Mouse (Mus musculus): ENCODE results near the gene AW822073.
"Not testable (repeated sequence)": the region's sequence is repeated elsewhere in the genome, so short reads cannot be mapped to it uniquely, and the experiment has no call there.

AW822073 gene

DNA sequence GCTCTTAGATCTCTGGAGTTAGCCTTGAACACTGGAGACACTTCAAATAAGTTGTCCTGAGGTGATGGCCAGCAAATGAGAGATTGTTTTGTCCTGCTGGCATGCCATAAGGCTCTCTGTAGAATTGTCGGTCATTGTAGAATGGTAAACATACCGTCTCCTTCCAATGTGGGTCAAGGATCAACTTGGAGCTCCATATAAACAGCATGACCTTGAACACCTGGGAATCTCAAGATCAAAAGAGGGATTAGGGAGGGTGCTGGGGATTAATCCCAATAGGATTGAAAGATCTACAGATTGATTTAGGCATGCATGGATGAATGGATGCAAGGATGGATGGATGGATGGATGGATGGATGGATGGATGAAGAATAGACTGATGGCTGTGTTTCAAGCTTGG, 3.2 kb downstream of the AW822073 start:
- not testable (repeated sequence) for DNase-seq (ENCODE audit: low read depth, low spot score)

DNA sequence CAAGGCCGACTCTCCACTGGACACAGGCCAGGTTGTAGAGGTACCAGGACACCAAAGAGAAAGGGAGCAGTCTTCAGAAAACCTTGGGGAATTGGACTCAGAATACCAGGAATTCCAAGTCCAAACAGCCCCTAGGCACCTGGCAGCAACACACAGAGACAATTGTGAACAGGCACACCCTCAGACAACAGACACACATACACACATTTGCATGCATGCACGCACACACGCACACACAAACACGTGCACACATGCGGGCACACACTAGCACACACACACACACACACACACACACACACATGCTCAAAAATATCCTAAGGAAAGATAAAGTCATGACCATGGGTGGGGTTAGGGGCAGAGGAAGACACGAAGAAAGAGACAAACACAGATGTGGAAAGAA, 4.0 kb downstream of the AW822073 start:
- DNase-seq (ENCODE audit: low read depth, low spot score), result no peak

DNA sequence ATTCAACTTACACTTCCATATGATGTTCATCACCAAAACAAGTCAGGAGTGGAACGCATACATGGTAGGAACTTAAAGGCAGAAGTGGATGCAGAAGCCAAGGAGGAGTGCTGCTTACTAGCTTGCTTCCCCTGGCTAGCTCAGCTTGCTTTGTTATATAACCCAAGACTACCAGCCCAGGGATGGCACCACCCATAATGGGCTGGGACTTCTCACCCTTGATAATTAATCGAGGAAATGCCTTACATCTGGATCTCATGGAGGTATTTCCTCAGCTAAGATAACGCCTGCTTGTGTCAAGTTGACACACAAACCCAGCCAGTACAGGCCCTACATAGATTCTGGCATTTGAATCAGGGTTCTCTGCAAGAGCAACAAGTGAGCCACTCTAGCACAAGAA, 7.4 kb downstream of the AW822073 start:
- DNase-seq (ENCODE audit: low read depth, low spot score), result no peak

DNA sequence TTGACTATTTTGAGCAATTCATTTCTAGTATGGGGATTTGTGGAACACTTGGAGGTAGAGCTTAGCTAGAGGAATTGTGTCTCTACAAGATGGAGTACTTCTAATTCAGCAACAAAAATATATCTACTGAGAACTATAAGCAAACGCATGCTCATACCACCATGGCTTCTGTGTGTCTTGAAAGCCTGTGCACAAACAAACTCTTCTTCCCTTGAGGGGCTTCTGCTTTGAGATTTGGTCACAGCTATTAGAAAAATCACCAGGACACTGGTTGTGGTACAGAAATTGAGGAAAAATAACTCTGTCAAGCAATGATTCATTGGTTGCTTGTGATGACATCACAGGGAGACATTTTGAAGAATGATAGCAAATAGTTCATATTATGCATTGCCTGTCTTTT, 9.4 kb downstream of the AW822073 start:
- no peak for DNase-seq (ENCODE audit: low read depth, low spot score)

DNA sequence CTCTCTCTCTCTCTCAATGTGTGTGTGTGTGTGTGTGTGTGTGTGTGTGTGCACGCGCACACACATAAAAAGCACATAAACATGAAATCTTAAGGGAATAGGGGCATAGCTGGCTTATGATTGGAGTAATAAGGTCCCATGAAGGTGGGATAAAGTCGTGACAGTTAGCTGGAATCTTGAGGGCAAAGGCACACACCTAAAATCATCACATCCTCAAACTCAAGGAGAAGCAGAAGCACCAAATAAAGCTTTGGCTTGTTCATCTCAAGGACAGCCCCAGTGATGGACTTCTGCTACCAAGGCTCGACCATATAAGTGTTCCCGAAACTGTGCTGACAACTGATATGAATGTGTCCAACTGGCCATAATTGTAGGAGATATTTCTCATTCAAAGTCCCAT, 9.8 kb downstream of the AW822073 start:
- DNase-seq (ENCODE audit: low read depth, low spot score), result no peak

DNA sequence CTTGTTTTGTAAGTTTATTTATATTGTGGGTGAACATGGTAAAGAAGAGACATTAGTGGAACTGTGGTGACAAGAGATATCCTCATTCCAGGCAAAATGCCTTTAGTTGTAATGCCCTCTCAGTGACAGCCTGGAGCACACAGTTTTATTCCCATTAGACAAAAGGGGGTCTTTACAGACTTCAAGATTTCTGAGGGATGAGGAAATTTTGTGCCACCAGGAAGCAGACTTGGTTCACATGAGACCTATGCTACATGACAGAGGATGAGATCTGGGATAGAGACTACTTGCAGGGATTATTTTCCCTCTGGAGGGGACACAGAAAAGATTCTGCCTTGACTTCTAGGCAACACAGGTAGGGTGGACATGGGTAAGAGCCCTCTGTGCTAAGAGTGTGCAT, 10.2 kb downstream of the AW822073 start:
- no peak for DNase-seq (ENCODE audit: low read depth, low spot score)

DNA sequence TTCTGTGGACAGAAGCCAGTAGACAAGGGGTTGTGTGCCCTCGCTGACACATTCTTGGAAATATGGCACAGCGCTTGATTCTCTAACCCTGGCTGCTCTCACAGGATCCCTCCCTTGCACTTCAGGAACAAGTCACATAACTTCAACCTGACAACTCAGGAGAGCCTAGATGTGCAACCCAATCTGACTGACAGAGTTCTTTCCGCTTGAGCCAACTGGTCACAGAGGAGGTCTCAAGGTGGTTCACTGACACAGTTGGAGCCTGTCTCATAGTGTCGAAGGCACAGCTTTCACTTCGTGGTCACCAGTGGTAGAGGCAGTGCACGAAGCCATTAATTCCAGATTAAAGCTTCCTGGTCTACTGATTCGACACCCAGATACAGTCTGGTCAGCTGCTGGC, 12.5 kb downstream of the AW822073 start:
- DNase-seq (ENCODE audit: low read depth, low spot score), result no peak

DNA sequence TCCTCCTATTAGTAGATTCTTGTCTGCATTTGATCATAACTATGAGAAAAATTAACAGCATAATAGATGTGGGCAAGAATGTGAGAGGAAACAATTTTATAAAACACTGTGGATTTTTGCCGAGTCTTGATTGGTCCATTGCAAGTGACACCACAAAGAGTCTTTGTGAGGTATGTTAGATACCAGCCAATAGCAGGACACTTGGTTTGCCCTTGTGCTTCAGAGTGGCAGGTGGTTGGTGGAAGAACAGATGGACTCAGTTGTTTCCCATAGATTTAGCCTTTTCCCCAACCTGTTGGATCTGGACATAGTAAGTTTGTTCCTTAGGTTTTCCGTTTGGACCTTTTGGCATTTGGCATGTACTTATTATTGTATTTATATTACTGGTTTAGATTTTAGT, 13.5 kb downstream of the AW822073 start:
- DNase-seq (ENCODE audit: low read depth, low spot score), result no peak

DNA sequence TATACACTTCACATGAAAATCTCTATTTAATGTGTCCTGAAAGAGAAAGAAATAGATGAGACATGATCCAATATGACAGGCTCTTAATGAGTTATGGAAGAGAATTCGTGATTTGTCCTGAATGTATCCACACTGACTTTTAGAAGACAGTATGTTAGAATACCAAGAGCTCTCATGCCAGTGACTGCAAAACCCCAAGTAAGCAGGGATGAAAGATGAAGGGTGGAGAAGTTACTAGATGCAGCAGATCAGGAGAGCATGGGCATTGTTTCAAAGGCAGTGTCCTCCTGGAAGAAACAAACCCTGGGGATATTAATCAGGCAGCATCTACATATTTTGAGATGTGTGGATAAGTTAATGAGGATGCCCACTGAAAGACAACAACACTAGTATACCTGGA, 14.2 kb downstream of the AW822073 start:
- no peak for DNase-seq (ENCODE audit: low read depth, low spot score)

DNA sequence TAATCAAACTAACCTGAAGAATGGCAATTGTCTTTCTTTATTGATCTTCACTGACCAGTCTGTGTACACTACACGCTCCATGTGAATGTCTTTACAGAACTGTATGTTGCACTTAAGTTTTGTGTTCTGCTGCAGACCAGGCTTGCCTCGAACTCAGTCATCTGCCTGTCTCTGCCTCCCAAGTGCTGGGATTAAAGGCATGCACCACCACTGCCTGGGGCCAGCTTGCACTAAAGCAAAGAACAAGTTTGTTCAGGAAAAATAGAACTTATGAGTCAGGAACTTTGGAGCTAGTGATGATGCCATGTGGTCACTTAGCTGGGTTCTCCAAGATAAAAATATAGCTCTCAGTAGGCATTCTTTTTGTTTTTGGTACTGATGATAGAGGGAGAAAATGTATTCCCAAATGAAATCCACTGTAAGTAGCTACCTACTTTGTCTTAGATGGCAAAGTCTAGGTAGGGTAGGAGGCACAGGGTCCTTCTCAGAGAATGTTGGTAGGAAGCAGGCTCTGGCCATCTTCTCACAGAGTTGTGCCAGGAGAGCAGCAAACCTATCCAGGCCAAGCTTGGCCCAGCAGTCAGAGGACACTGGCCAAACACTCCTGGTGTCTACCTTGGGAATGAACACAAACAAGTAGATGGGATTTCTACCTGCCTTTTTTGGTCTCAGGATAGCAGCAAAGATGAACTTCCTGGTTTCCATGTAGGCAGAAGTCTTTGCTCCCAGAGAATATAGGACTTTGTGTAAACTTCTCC, 14.8 kb downstream of the AW822073 start:
- no peak for DNase-seq (ENCODE audit: low read depth, low spot score)

DNA sequence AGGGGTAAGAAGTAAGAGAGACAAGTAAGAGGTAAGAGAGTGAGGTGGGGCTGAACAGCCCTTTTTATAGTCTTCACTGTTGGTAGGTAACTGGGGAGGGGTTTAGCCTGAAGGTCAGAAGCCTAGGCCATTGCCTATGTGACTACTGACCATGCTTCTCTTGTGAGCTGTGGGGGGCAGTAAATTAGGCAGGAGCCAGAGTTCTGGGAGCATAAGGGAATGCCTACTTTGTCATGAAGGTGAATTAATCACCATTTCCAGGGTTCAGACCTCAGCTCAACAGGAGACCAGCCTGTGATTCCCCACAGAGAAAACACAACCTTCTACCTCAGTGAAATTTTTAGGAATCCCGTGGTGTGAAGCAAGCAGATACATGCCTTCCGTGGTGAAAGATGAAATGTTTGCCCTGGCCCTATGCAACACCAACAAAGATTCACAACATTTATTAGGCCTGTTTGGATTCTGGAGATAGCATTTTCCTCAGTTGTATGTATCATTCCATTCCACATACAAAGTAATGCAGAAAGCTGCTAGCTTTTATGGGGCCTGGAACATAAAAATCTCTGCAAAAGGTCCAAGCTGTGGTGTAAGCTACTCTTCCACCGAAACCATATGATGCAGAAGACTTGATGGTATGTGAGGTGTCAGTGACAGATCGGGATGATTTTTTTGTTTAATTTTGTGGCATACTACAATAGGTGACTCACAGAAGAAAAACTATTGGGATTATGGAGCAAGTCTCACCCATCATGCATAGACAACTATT, 17.9 kb downstream of the AW822073 start:
- no peak for DNase-seq (ENCODE audit: low read depth, low spot score)

DNA sequence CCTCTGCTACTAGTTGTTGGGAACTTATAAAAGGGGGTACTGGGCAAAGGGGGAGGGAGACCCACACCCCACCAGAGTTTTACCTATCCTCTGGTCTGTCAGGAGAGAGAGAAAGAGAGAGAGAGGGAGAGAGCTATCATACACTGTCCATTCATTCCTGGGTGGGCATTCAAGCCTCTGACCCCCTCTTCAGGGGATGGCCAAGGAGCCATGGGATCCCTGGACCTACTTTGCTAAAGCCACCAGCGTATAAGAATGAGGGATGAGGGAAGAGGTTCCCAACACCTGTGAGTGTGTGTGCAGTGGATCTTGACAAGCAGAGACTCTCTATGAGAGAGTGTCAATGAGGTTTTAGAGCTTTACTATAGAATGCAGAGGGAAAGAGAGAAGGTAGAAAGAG, 18.7 kb downstream of the AW822073 start:
- no peak for DNase-seq (ENCODE audit: low read depth, low spot score)
